In genomic region chr1:181315350-181315749, GRCm38 (mm10) we compare ENCODE assay signal across 27 mouse cellular contexts. TPM values are rescaled to one million over a fixed set of nuclear protein-coding genes. Genes with fewer than 3 reads are reported as not detected.
"Had no signal": no experiment of that assay in that cellular context is flagged by ENCODE, and none has a peak within 500 bp of the region (broad histone marks: within the 10 kb centered on the region; RNA-seq: fewer than 3 reads in every experiment).

No protein-coding gene starts in this region.

- H3K27me3 ChIP-seq: heart, embryonic 13.5 days; heart, embryonic 15.5 days; hindbrain, embryonic 13.5 days; hindbrain, embryonic 15.5 days; kidney, embryonic 15.5 days; limb, embryonic 12.5 days had no signal

- H3K4me1 ChIP-seq: heart, embryonic 15.5 days; hindbrain, embryonic 13.5 days; hindbrain, embryonic 15.5 days; kidney, embryonic 15.5 days; limb, embryonic 12.5 days had no signal

- DNase-seq: gastrocnemius, adult 2 months; gastrocnemius, postnatal 10 days; gastrocnemius, postnatal 36 days; heart, adult 2 months; heart, postnatal 14 days; heart, postnatal 36 days; kidney, adult 11 months; kidney, adult 2 months; kidney, adult 9 months; kidney, postnatal 14 days; kidney, postnatal 36 days; layer of hippocampus, adult 9-11 months; layer of hippocampus, postnatal 36 days; left cerebral cortex, postnatal 4 days; liver had no signal

- H3K27ac ChIP-seq: gastrocnemius, adult 2 months; heart, adult 2 months; heart, embryonic 13.5 days; heart, embryonic 15.5 days; hindbrain, embryonic 13.5 days; hindbrain, embryonic 15.5 days; hindbrain, postnatal 0 days; kidney, embryonic 15.5 days; kidney, postnatal 0 days; limb, embryonic 12.5 days had no signal

- H3K36me3 ChIP-seq: heart, embryonic 13.5 days; heart, embryonic 15.5 days; hindbrain, embryonic 13.5 days; hindbrain, embryonic 15.5 days; kidney, embryonic 15.5 days; limb, embryonic 12.5 days had no signal

- H3K9me3 ChIP-seq: heart, embryonic 13.5 days; heart, embryonic 15.5 days; hindbrain, embryonic 13.5 days; hindbrain, embryonic 15.5 days; kidney, embryonic 15.5 days; limb, embryonic 12.5 days had no signal

- H3K4me3 ChIP-seq: gastrocnemius, adult 2 months; heart, adult 2 months; heart, embryonic 13.5 days; heart, embryonic 15.5 days; hindbrain, embryonic 13.5 days; hindbrain, embryonic 15.5 days; kidney, embryonic 15.5 days; limb, embryonic 12.5 days had no signal

RNA-seq across cellular contexts. Expression of gene Cnih3, which starts 37.1 kb away (rescaled TPM):
- total RNA-seq: gastrocnemius, adult 2 months; gastrocnemius, postnatal 36 days; heart, adult 2 months; heart, postnatal 14 days; heart, postnatal 36 days; hematopoietic stem cell, adult 5-6 weeks had no signal
- polyA plus RNA-seq: heart, postnatal 0 days; kidney, adult 2 months; large intestine, adult 2 months; liver, embryonic 11.5 days had no signal
